ENCODE assay signal across 18 mouse cellular contexts in genomic region chr3:129544217-129544616, GRCm38 (mm10).
"Had no signal": no experiment of that assay in that cellular context is flagged by ENCODE, and none has a peak within 500 bp of the region (broad histone marks: within the 10 kb centered on the region; RNA-seq: fewer than 3 reads in every experiment).

No protein-coding gene starts in this region.

- DNase-seq: lung, adult 18-20 months; lung, embryonic 14.5 days; lung, postnatal 10 days; lung, postnatal 4 days; midbrain, embryonic 14.5 days; retina, postnatal 1 day; right cerebral cortex, adult 18-20 months; right cerebral cortex, postnatal 25 days; right cerebral cortex, postnatal 4 days; spleen, adult 18-20 months; thymus, adult 18-20 months; thymus, postnatal 25 days; thymus, postnatal 4 days had no signal

- H3K27ac ChIP-seq: midbrain, embryonic 10.5 days; midbrain, embryonic 12.5 days; neural tube, embryonic 13.5 days; neural tube, embryonic 15.5 days had no signal

- H3K4me3 ChIP-seq: midbrain, embryonic 10.5 days; midbrain, embryonic 12.5 days; myocyte; neural tube, embryonic 13.5 days; neural tube, embryonic 15.5 days had no signal

- H3K27me3 ChIP-seq: midbrain, embryonic 12.5 days; neural tube, embryonic 13.5 days; neural tube, embryonic 15.5 days had no signal

- H3K9me3 ChIP-seq: neural tube, embryonic 15.5 days had no signal

- H3K9ac ChIP-seq: lung, embryonic 14.5 days; midbrain, embryonic 12.5 days; neural tube, embryonic 13.5 days; neural tube, embryonic 15.5 days had no signal
